Mouse (Mus musculus): ENCODE measurements at regions not wholly inside any gene's neighbourhood (a gene's known extent, or its start where the extent isn't known, plus 50 kb on each side); places are given as distances from the start of the nearest gene placed in this dataset.

DNA sequence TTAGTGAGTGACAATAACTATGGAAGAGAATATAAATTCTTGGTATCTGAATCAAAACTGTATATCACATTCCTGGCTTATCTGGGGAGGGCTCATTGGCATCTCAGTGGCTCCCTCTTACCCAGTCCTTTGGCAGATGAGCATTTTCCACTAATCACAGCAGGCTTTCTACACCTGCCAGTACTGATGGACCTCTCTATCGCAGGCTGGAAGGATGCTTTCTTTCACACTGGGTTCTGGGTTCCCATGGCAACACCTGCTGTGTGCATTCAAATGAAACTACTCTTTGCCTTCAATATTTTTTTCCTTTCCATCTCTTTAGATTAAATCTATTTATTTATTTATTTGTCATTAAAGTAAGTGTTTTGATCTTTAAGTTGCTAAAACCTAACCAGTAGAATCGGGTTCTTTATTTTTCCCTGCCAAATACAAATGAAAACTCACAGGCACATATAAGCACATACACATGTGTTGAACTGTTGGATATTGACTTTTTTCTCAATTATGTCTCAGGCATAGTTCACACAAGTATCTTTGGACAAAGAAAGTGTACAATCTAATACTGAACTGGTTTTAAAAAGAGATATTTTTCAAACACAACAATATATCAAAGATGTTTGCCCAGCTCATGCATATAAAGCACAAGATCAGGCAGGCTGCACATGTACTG, 635.9 kb downstream of the Kctd8 start:
- TF ChIP-seq CTCF (IDR thresholded peaks at IDR 0.05; ENCODE audit: low read depth), result peak; percentile 4; the same call in 1 of the 2 replicates
- WGBS, result 35% methylated on average over 2 of the region's 2 CpGs
- peak; percentile 89 for ATAC-seq

GRCm38 (mm10) chr5:68726733-68727132, 614.7 kb downstream of the Kctd8 start:
- ATAC-seq, result no peak
- DNase-seq, result no peak
- Histone ChIP-seq H3K9me3 (ENCODE audit: low read length) (no peaks in the 10 kb centered on the region), H3K4me1 (ENCODE audit: insufficient read depth) (no peaks in the 10 kb centered on the region), H3K4me2 (ENCODE audit: low read depth) (no peak overlapping the region), H3K9ac (no peak overlapping the region), H3K4me3 (ENCODE audit: low read depth, low read length) (no peak overlapping the region), H3K36me3 (ENCODE audit: insufficient read depth) (no peaks in the 10 kb centered on the region), H3K27me3 (ENCODE audit: insufficient read depth, low read length) (no peaks in the 10 kb centered on the region), H3K27ac (ENCODE audit: low read depth, low read length) (no peak overlapping the region)
- no peak for TF ChIP-seq CTCF (IDR thresholded peaks at IDR 0.05; ENCODE audit: low read depth)
- WGBS, result 38% methylated on average over 4 of the region's 4 CpGs

More for the DNA sequence above, 635.9 kb downstream of the Kctd8 start:
- no peak overlapping the region for H3K4me3 ChIP-seq (ENCODE audit: low read depth, low read length)
- no peaks in the 10 kb centered on the region for H3K4me1 ChIP-seq (ENCODE audit: insufficient read depth)
- no peak overlapping the region for H3K4me2 ChIP-seq (ENCODE audit: low read depth)
- H3K27ac ChIP-seq (ENCODE audit: low read depth, low read length), result no peak overlapping the region
- H3K36me3 ChIP-seq (ENCODE audit: insufficient read depth), result no peaks in the 10 kb centered on the region
- H3K27me3 ChIP-seq (ENCODE audit: insufficient read depth, low read length), result no peaks in the 10 kb centered on the region
- peak; percentile 52 for DNase-seq
- H3K9ac ChIP-seq, result no peak overlapping the region
- H3K9me3 ChIP-seq (ENCODE audit: low read length), result no peaks in the 10 kb centered on the region

GRCm38 (mm10) chr5:68735186-68735585, 606.3 kb downstream of the Kctd8 start:
- H3K27ac ChIP-seq (ENCODE audit: low read depth, low read length), result no peak overlapping the region
- no peaks in the 10 kb centered on the region for H3K9me3 ChIP-seq (ENCODE audit: low read length)
- no peaks in the 10 kb centered on the region for H3K36me3 ChIP-seq (ENCODE audit: insufficient read depth)
- ATAC-seq (no peak), DNase-seq (no peak)
- 34% methylated on average over 5 of the region's 5 CpGs for WGBS
- H3K4me3 ChIP-seq (ENCODE audit: low read depth, low read length), result no peak overlapping the region
- H3K4me2 ChIP-seq (ENCODE audit: low read depth), result no peak overlapping the region
- H3K27me3 ChIP-seq (ENCODE audit: insufficient read depth, low read length), result no peaks in the 10 kb centered on the region
- no peaks in the 10 kb centered on the region for H3K4me1 ChIP-seq (ENCODE audit: insufficient read depth)
- no peak overlapping the region for H3K9ac ChIP-seq
- no peak for TF ChIP-seq CTCF (IDR thresholded peaks at IDR 0.05; ENCODE audit: low read depth)

GRCm38 (mm10) chr5:68750499-68750898, 591.0 kb downstream of the Kctd8 start:
- WGBS, result 85% methylated on average over 3 of the region's 3 CpGs
- Histone ChIP-seq H3K9me3 (ENCODE audit: low read length) (no peaks in the 10 kb centered on the region), H3K27me3 (ENCODE audit: insufficient read depth, low read length) (no peaks in the 10 kb centered on the region), H3K4me1 (ENCODE audit: insufficient read depth) (no peaks in the 10 kb centered on the region), H3K4me3 (ENCODE audit: low read depth, low read length) (no peak overlapping the region), H3K9ac (no peak overlapping the region), H3K4me2 (ENCODE audit: low read depth) (no peak overlapping the region), H3K27ac (ENCODE audit: low read depth, low read length) (no peak overlapping the region), H3K36me3 (ENCODE audit: insufficient read depth) (no peaks in the 10 kb centered on the region)
- TF ChIP-seq CTCF (IDR thresholded peaks at IDR 0.05; ENCODE audit: low read depth), result no peak
- ATAC-seq (no peak), DNase-seq (no peak)

DNA sequence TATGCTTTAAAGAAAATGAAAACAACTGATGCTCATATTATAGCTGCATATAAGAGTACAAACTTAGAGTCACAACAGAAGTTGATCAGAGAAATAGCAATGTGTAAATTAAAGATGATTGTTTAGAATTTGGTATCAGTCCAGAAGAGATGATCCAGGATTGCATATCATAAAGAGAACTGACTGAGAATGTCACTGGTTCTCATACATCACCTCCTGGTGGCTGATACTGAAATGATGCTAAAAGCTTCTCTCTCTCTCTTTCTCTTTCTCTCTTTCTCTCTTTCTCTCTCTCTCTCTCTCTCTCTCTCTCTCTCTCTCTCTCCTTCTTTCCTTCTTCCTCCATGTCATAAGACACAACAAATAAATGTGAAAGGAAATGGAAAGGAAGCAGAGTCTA, 588.5 kb downstream of the Kctd8 start:
- ATAC-seq, result no peak
- TF ChIP-seq CTCF (IDR thresholded peaks at IDR 0.05; ENCODE audit: low read depth), result no peak
- H3K9me3 ChIP-seq (ENCODE audit: low read length), result no peaks in the 10 kb centered on the region

More for the DNA sequence above, 588.5 kb downstream of the Kctd8 start:
- no peaks in the 10 kb centered on the region for H3K4me1 ChIP-seq (ENCODE audit: insufficient read depth)
- H3K27me3 ChIP-seq (ENCODE audit: insufficient read depth, low read length), result no peaks in the 10 kb centered on the region
- DNase-seq, result no peak
- H3K36me3 ChIP-seq (ENCODE audit: insufficient read depth), result no peaks in the 10 kb centered on the region
- H3K4me2 ChIP-seq (ENCODE audit: low read depth), result no peak overlapping the region
- H3K9ac ChIP-seq, result no peak overlapping the region
- H3K27ac ChIP-seq (ENCODE audit: low read depth, low read length), result no peak overlapping the region
- no peak overlapping the region for H3K4me3 ChIP-seq (ENCODE audit: low read depth, low read length)

Data from forebrain, postnatal 0 days (tissue).